Mouse (Mus musculus) embryonic facial prominence, embryonic 14.5 days (tissue): Measurements from ENCODE around the gene Sirt3. TPM values are rescaled to one million over a fixed set of nuclear protein-coding genes. Genes with fewer than 3 reads are reported as not detected.
A peak's percentile ranks its signal among the peaks of the same experiment; 100 is the strongest.

Experiments
- ATAC-seq: fragments of 200-750 bp; cut with Nextera tagmentation; 2 replicates; pipeline ENCODE4 v1.8.0; 2017; ENCODE audit warnings: low read depth, moderate number of reproducible peaks, moderate TSS enrichment
- DNase-seq: peaks from one replicate; pipeline ENCODE4 v3.0.0-alpha.2; 2015; ENCODE audit warnings: low spot score
- H3K27ac ChIP-seq: fragments of 300-500 bp; sonication (generic); replicated peaks from 2 replicates; pipeline ENCODE4 v1.5.1; 2014; ENCODE audit warnings: low read depth, mild to moderate bottlenecking, low read length, moderate library complexity
- H3K27me3 ChIP-seq: fragments of 300-500 bp; sonication (generic); replicated peaks from 2 replicates; pipeline ENCODE4 v1.6.1; 2014; ENCODE audit warnings: low read length; ENCODE audit not compliant: control insufficient read depth, insufficient read depth
- H3K36me3 ChIP-seq: fragments of 300-500 bp; sonication (generic); 2 replicates; pipeline ENCODE4 v1.6.1; 2014; ENCODE audit warnings: low read length, mixed read lengths; ENCODE audit not compliant: control insufficient read depth, insufficient read depth
- H3K4me1 ChIP-seq: fragments of 300-500 bp; sonication (generic); 2 replicates; pipeline ENCODE4 v1.6.1; 2014; ENCODE audit warnings: antibody characterized with exemption, low read length; ENCODE audit not compliant: control insufficient read depth, insufficient read depth
- H3K4me2 ChIP-seq: fragments of 300-500 bp; sonication (generic); 2 replicates; pipeline ENCODE4 v1.6.1; 2014; ENCODE audit warnings: low read depth, mild to moderate bottlenecking, low read length, moderate library complexity, mixed read lengths
- H3K4me3 ChIP-seq: fragments of 300-500 bp; sonication (generic); 2 replicates; pipeline ENCODE4 v1.5.1; 2014; ENCODE audit warnings: low read depth, mild to moderate bottlenecking, low read length
- H3K9ac ChIP-seq: fragments of 300-500 bp; sonication (generic); 2 replicates; pipeline ENCODE4 v1.6.1; 2014; ENCODE audit warnings: low read depth, mild to moderate bottlenecking, low read length, moderate library complexity, mixed read lengths
- H3K9me3 ChIP-seq: fragments of 300-500 bp; sonication (generic); 2 replicates; pipeline ENCODE4 v1.6.1; 2016; ENCODE audit warnings: low read length; ENCODE audit not compliant: control insufficient read depth
- WGBS: fragments of 180-500 bp; shearing (Covaris S2); extraction: QIAGEN DNeasy Blood & Tissue Kit; methylation state at CpG from one replicate; pipeline ENCODE4 v1.1.7; 2014; 5-methylcytosine and 5-hydroxymethylcytosine counted together
- polyA plus RNA-seq: library from polyadenylated mRNA; unstranded; fragments of >200 nt; fragmentation: Nextera tagmentation; extraction: Ambion mirVana; gene quantifications from 2 replicates; pipeline ENCODE4 v1.2.1, GENCODE M21; 2014

Sirt3 gene
- polyA plus RNA-seq, 1 experiment from 2014 or later: 18.3 TPM

GRCm38 (mm10) chr7:140836243-140837115 is 45.6 kb downstream of the Sirt3 start:
- no peak overlapping the region for H3K27ac ChIP-seq
- no peak overlapping the region for H3K4me3 ChIP-seq
- H3K4me1 ChIP-seq: peaks cover 3% of the 10 kb centered on the region; the same call in 1 of the 2 replicates
- no peaks in the 10 kb centered on the region for H3K36me3 ChIP-seq
- no peaks in the 10 kb centered on the region for H3K9me3 ChIP-seq
- 83% methylated on average over 9 of the region's 9 CpGs for WGBS
- DNase-seq (no peak), ATAC-seq (no peak)
- H3K9ac ChIP-seq: no peak overlapping the region
- peaks cover 3% of the 10 kb centered on the region for H3K27me3 ChIP-seq
- H3K4me2 ChIP-seq: no peak overlapping the region

- WGBS: 70% methylated on average over 2 of the region's 2 CpGs
- no peak for DNase-seq
- H3K27me3 ChIP-seq: no peaks in the 10 kb centered on the region; the same call in 1 of the 2 replicates
- no peaks in the 10 kb centered on the region for H3K36me3 ChIP-seq
- no peak overlapping the region for H3K4me2 ChIP-seq
- 0 out of 2 replicates have a peak, but pooled peaks have one; percentile 24 for ATAC-seq
- H3K27ac ChIP-seq: no peak overlapping the region
- no peaks in the 10 kb centered on the region for H3K4me1 ChIP-seq
- H3K9ac ChIP-seq: peak overlapping the region; percentile 34; the same call in 1 of the 2 replicates
- no peaks in the 10 kb centered on the region for H3K9me3 ChIP-seq
- no peak overlapping the region for H3K4me3 ChIP-seq
Measured at GRCm38 (mm10) chr7:140835758-140836087, 46.4 kb downstream of the Sirt3 start.

- H3K9me3 ChIP-seq: no peaks in the 10 kb centered on the region
- H3K4me3 ChIP-seq: no peak within 1 kb of the TSS
- no peaks in the 10 kb centered on the region for H3K36me3 ChIP-seq
- ATAC-seq: peak; percentile 34; the same call in 1 of the 2 replicates
- peak; percentile 41 for DNase-seq
- peak within 1 kb of the TSS; percentile 34; the same call in 1 of the 2 replicates for H3K9ac ChIP-seq
- H3K27me3 ChIP-seq: no peaks in the 10 kb centered on the region; the same call in 1 of the 2 replicates
- H3K4me2 ChIP-seq: no peak within 1 kb of the TSS
- WGBS: 23% methylated on average over 19 of the region's 20 CpGs
- no peak within 1 kb of the TSS for H3K27ac ChIP-seq
- H3K4me1 ChIP-seq: no peaks in the 10 kb centered on the region
Measured at GRCm38 (mm10) chr7:140834968-140835757, 46.9 kb downstream of the Sirt3 start, which contains the start of gene Urah. Gene Urah, plus strand, starts transcription at chr7:140835018.

GRCm38 (mm10) chr7:140833341-140833740 is 48.8 kb downstream of the Sirt3 start:
- Histone ChIP-seq H3K4me2 (no peak overlapping the region), H3K27ac (no peak overlapping the region), H3K4me1 (no peaks in the 10 kb centered on the region), H3K27me3 (no peaks in the 10 kb centered on the region), H3K36me3 (no peaks in the 10 kb centered on the region), H3K9me3 (no peaks in the 10 kb centered on the region), H3K4me3 (no peak overlapping the region), H3K9ac (no peak overlapping the region)
- ATAC-seq (no peak), DNase-seq (no peak)
- WGBS: 83% methylated on average over 4 of the region's 4 CpGs

GRCm38 (mm10) chr7:140831447-140831846 is 50.7 kb downstream of the Sirt3 start:
- Histone ChIP-seq H3K27me3 (no peaks in the 10 kb centered on the region), H3K27ac (no peak overlapping the region)
- 73% methylated on average over 6 of the region's 6 CpGs for WGBS

GRCm38 (mm10) chr7:140828171-140828881 is 53.8 kb downstream of the Sirt3 start:
- 38% methylated on average over 8 of the region's 8 CpGs for WGBS
- no peak overlapping the region for H3K27ac ChIP-seq
- H3K27me3 ChIP-seq: no peaks in the 10 kb centered on the region
- ATAC-seq: no peak
- peak; percentile 59 for DNase-seq
- no peaks in the 10 kb centered on the region for H3K36me3 ChIP-seq
- H3K4me2 ChIP-seq: no peak overlapping the region
- H3K4me1 ChIP-seq: no peaks in the 10 kb centered on the region
- H3K9me3 ChIP-seq: no peaks in the 10 kb centered on the region
- H3K4me3 ChIP-seq: no peak overlapping the region
- H3K9ac ChIP-seq: no peak overlapping the region

More at GRCm38 (mm10) chr7:140831447-140831846, 50.7 kb downstream of the Sirt3 start:
- Histone ChIP-seq H3K4me2 (no peak overlapping the region), H3K9me3 (no peaks in the 10 kb centered on the region), H3K9ac (no peak overlapping the region), H3K36me3 (no peaks in the 10 kb centered on the region), H3K4me3 (no peak overlapping the region), H3K4me1 (no peaks in the 10 kb centered on the region)
- ATAC-seq (no peak), DNase-seq (no peak)

- ATAC-seq (no peak), DNase-seq (no peak)
- 0 out of 2 replicates have a peak, but pooled peaks cover 3% of the 10 kb centered on the region for H3K4me1 ChIP-seq
Measured at GRCm38 (mm10) chr7:140822731-140823130, 59.4 kb downstream of the Sirt3 start.

More at GRCm38 (mm10) chr7:140822731-140823130, 59.4 kb downstream of the Sirt3 start:
- H3K4me3 ChIP-seq: no peak overlapping the region
- H3K27me3 ChIP-seq: no peaks in the 10 kb centered on the region
- H3K36me3 ChIP-seq: 0 out of 2 replicates have a peak, but pooled peaks cover 2% of the 10 kb centered on the region
- H3K27ac ChIP-seq: no peak overlapping the region
- H3K4me2 ChIP-seq: no peak overlapping the region
- WGBS: 83% methylated on average over 4 of the region's 4 CpGs
- H3K9me3 ChIP-seq: no peaks in the 10 kb centered on the region
- H3K9ac ChIP-seq: no peak overlapping the region
